Mouse (Mus musculus): ENCODE measurements around the gene Kcnmb3.

The Kcnmb3 gene

GRCm38 (mm10) chr3:32495088-32495770, 3.2 kb upstream of the Kcnmb3 start:
- DNase-seq = no peak

DNA sequence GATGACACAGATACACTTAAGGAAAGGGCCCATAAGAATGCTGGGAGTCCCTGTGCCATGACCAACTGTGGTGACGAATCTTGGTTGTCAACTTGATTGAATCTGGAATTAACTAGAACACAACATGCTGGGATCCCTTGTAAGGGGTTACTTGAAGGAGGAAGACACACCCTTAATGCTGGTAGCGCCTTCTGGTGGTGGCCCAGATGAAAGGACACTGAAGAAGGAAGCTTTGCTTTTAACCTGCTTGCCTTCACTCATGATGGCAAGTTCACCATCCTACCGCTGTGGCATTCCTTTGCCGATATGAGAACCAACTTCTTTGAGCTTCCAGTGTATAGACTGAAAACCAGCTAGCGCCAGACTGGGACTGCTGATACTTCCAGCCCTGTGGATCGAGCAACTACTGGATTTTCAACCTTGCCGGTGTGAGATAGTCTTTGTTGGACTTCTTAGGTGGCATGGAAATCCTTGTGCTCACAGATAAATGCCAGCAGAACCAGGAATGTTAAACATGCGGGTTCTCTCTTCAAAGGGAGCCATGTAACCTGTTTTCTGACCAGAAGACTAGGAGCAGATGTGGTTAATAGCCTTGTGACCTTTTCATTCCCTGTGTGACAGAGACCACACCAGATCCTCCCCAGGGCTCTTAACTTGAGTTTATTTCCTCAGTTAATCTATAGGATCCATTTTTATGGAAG, 2.5 kb upstream of the Kcnmb3 start:
- no peak for DNase-seq

DNA sequence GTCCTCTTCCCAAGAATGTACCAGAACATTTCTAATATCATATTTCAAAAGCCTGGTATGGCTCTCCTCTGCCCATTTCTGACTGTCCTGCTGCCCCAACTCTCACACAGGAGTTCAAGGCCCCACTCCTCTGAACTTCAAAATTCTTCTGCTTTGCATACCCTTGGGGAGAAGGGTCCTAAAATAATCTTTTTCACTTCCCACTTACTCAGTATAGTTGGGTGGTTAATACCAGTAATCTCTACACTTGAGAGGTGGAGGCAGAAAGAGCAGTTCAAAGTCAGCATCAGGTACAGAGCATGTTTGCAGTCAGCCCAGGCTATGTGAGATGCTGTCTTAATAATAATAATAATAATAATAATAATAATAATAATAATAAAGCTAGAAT, 1.1 kb downstream of the Kcnmb3 start:
- no peak for DNase-seq

- DNase-seq = no peak
These were observed 1.7 kb downstream of the Kcnmb3 start for GRCm38 (mm10) chr3:32490076-32490927.

GRCm38 (mm10) chr3:32488172-32488571, 3.9 kb downstream of the Kcnmb3 start:
- DNase-seq = no peak

DNA sequence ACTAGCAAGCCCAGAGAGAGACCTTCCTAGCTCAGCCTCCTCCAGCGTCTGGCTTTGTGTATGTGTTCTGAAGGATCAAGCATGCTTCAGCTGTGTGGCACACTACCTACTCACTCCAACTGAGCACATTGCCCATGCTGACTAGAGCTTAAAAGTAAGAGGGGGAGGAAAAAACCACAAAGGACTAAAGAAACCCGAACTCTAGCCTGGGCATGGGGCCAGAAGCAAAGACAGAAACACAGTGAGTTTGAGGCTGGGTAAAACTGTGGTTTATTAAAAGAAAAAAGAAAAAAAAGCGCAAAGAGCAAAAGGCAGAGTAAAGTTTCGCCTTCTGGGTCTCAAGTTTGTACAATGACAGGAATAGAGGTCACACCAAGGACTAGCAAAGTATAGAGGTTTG, 5.5 kb downstream of the Kcnmb3 start:
- no peak for DNase-seq

DNA sequence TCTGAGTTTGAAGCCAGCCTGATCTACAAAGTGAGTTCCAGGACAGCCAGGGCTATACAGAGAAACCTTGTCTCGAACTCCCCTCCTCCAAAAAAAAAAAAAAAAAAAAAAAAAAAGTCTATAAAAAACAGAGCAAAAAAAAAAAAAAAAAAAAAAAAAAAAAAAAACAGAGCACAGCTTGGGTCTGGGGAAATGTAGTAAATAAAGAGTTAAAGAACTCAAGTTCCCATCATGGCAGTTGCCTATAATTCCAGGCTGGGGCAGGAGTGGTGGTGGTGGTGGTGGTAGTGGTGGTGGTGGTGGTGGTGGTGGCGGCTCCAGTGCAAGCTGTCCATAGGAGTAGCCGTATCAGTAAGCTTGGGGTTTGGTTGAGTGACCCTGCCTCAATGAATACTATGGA, 9.0 kb downstream of the Kcnmb3 start:
- no peak for DNase-seq

DNA sequence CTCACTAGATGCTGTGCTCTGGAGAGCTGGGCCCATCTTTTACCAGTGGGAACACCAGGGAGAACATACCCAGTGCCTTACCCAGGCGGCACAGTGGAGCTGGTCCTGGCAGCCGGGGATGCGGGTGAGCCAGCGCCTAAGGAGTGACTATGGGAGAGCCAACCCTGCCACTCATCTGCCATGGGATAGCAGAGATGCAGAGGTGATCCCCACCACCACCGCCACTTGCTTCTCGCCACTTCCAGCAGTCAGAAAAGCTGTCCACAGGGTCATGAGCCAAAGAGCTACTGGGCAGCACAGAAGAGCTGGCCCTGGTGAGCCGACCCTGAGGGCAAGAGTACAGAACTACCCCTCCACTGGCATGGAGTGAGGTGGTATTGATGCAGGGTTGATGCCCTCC, 12.1 kb downstream of the Kcnmb3 start:
- no peak for DNase-seq

DNA sequence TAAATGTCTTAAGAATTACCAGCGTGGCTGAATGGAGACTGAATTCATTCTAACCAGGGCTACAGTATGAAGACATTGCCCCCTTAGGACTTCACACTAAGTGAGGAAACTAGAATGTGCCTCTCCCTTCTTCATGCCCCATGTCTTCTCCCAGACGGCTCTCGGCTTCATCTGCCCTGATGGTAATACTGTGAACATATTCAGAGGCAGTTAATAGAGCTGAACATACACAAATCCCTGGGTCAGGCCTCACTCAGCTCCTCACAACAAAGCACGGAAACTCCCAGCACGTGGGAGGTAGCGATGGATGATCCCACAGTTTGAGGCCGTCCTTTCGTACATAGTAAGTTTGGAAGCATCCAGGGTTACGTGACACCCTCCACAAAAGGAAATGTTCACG, 18.8 kb downstream of the Kcnmb3 start:
- no peak for DNase-seq

DNA sequence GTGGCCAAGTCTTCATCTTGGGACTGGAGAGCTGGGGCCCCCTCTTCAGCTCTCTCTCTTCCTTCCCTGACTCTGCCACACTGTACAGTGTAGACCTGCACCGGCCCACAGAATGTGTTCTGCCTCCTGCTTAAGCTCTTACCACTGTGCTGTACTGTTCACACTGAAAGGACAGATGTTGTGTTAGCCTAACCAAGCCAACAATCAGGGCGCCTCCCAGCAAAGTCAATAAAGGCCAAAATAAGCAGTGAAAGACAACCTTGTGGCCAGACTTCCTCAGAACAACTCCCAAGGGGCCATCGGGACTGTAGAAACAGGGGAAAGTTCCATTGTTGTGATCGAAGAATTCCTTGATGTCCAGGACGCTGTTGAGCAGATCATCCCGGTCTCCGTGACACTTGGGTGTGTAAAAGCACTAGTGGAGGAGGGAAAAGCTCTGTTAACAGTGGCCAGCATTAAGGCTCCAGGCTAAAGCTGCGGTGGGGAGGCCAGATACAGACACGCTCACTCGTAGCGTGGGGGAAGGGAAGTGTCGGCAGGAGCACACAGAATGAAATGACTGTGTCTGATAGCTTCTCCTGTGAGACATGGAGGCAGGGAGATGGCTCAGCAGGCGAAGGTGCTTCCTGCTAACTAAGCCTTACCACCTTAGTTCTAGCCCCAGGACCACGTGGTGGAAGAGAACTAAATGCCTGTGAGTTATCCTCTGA, 19.7 kb downstream of the Kcnmb3 start:
- DNase-seq = no peak

DNA sequence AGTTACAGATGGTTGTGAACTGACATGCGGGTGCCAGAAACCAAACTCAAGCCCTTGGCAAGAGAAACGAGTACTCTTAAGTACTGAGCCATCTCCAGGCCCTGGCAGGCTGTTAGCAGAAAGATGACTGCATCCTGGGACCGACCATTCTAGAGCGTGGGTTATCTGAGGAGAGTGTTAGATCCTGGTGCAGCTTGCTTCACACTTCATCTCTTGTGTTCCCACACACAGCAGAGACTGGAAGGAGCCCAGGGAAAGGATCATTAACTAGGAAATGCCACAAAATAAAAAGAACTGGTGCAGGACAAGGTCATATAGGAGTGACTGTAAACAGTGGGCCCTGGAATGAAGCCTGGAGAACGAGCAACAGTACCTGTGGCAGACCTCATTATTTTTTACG, 20.9 kb downstream of the Kcnmb3 start:
- DNase-seq = no peak

GRCm38 (mm10) chr3:32470449-32470848, 21.6 kb downstream of the Kcnmb3 start:
- DNase-seq = no peak

DNA sequence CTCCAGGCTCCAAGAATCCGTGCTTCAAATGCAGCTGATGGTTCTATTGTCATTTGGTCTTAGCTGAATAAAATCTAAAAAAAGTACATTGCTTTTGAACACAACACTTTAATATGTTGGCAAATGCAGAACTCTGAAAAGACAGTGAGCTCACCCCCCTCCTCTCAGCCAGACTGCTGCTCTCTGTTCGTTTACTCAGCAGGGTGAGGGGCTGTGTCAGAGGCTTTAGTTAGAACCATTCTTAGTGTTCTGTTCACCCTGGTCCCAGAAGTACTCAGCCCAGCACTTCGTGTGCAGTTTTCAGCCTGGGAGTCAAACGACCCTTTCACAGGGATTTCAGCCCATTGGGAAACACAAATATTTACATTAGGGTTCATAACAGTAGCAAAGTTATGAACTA, 23.6 kb downstream of the Kcnmb3 start:
- no peak for DNase-seq

- DNase-seq = no peak
These were observed 24.7 kb downstream of the Kcnmb3 start for GRCm38 (mm10) chr3:32467321-32467720.

DNA sequence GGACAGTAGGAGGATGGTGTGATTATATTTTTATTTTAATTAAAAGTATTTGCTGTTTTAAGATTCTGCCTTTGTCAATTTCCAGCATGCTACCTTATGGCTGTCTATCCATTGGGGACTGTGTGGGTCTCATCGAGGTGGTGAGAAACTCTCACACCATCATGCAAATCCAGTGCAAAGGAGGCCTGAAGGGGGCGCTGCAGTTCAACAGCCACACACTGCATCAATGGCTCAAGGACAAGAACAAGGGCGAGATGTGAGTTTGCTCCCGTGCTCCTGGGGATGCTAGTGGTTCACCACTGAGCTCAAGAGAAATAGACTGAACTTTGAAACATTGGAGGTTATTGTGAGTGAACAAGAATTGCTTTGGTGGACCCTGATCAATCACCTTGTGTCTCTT, 32.3 kb downstream of the Kcnmb3 start:
- peak; percentile 40 to 68 for DNase-seq

- DNase-seq = no peak
These were observed 37.6 kb downstream of the Kcnmb3 start for GRCm38 (mm10) chr3:32454329-32455021.

DNA sequence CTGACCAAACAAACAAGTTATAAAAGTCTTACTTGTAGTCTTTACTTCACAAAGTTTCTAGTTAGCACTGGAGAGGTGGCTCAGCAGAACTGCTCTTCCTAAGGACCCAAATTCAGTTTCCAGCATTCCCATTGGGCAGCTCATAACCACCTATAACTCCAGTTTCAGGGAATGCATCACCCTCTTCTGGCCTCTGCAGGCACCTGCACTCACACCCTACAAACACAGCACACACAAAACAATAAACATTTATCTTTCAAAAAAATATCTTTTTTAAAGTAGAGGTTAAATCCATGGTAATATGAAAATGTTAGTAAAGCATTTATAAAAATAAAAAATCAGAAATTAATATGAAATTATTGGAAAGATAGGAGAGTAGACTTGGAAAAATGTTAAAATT, 50.3 kb downstream of the Kcnmb3 start:
- DNase-seq = no peak

DNA sequence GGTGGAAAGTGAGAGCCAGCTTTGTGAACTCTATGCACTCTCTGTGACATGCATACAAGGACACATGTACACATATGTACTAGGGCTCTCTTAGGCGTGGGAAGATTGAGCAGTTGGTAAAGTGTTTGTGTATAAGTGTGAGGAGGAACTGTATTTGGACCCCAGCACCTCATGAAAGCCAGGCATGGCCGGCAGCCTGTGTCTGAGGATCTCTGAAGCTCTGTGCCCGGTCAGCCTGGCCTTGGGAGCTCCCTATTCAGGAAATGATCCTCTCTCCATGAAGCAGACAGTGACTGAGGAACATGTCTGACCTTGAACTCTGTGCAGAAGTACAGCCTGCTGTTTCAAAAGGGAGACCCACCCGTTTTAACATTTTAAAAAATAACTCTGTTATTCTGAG, 53.3 kb downstream of the Kcnmb3 start:
- DNase-seq = no peak

GRCm38 (mm10) chr3:32437820-32438219, 54.2 kb downstream of the Kcnmb3 start:
- DNase-seq = no peak

DNA sequence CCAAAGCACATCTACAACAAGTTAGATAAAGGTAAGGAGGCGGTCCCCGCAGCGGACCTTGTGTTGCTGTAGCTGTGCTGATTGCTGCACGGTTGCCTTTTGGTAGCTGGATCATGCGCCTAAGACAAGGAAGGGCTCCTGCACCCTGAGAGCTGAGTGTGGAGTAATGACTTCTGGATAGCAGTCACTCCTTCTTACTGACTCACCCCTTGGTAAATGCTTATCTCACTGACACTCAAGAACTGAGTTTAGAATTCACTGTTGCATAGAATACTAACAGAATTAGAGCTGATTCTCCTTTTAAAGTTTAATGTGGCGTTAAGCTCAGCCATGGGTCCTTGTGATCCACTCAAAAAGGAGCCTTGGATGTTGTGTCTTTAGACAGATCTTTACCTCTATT, 54.7 kb downstream of the Kcnmb3 start:
- DNase-seq = no peak

GRCm38 (mm10) chr3:32436101-32436500, 55.9 kb downstream of the Kcnmb3 start:
- DNase-seq = no peak

DNA sequence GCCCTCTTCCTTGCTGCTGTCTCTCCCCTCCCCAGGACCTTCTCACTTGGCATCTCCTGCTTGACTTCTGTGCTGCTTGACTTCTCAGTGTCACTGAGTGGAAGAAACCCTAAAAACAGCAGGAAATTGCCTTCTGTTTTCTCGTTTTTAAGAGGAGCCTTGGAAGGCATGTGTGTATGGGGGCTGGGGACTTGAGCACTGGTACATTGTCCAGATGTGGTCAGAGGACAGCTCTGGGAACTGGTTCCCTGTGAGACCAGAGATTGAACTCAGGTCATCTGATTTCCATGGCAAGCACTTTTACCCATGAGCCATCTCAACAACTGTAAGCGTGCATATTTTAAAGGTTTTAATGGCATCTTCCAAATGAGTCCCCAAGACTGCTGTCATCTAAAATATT, 58.0 kb downstream of the Kcnmb3 start:
- no peak for DNase-seq

GRCm38 (mm10) chr3:32430394-32430793, 61.6 kb downstream of the Kcnmb3 start:
- DNase-seq = no peak

Data from cerebellum, postnatal 14 days (tissue).